Mouse (Mus musculus): ENCODE measurements at regions not wholly inside any gene's neighbourhood (a gene's known extent, or its start where the extent isn't known, plus 50 kb on each side); places are given as distances from the start of the nearest gene placed in this dataset.
"Not testable (repeated sequence)": the region's sequence is repeated elsewhere in the genome, so short reads cannot be mapped to it uniquely, and the experiment has no call there.

DNA sequence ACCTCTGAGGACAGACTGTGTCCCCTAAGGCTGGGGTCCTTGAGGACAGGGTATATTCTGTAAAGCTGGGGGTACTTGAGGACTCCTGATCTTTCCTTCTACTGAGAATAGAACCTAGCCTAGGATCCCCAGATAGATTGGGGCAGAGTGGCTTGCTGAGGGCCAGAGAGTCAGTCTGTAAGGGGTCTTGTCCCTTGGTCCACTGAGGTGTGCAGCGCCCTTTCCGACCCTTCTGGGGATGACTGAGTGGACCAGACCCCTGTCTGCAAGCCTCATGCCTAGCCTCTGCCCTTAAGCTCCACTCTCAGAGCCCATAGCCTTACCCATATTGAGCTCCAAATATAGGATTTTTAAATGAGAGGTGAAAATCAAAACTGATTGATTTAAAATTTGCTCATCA lies 152.2 kb upstream of the Mocs1 start:
- DNase-seq (ENCODE audit: low read depth in 1 of 2, low spot score in 2 of 2): no peak

GRCm38 (mm10) chr17:49278541-49278940 lies 149.6 kb upstream of the Mocs1 start:
- no peak for DNase-seq (ENCODE audit: low read depth in 1 of 2, low spot score in 2 of 2)

- DNase-seq (ENCODE audit: low read depth in 1 of 2, low spot score in 2 of 2): no peak
These were observed 149.0 kb upstream of the Mocs1 start for GRCm38 (mm10) chr17:49278973-49279727.

- DNase-seq (ENCODE audit: low read depth in 1 of 2, low spot score in 2 of 2): no peak
These were observed 146.8 kb upstream of the Mocs1 start for GRCm38 (mm10) chr17:49281344-49281743.

DNA sequence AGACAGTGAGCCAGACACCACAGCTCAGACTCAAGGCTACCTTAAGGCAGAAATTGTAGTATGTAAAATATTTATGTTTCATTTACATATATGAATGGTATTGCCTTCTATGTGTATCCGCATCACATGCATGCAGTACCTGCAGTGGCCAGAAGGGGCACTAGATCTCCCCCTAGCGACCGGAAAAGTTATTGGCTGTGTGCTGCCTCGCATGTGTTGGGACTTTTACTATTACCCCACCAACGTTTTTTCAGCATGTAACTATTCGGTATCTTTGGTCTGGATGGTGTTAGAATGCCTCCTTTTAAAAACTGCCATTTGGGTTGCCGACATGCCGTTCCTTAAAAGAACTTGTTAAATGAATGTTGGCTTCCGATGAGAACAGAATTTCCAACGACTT lies 145.7 kb upstream of the Mocs1 start:
- DNase-seq (ENCODE audit: low read depth in 1 of 2, low spot score in 2 of 2): no peak

GRCm38 (mm10) chr17:49283491-49283890 lies 144.7 kb upstream of the Mocs1 start:
- DNase-seq (ENCODE audit: low read depth in 1 of 2, low spot score in 2 of 2): no peak

DNA sequence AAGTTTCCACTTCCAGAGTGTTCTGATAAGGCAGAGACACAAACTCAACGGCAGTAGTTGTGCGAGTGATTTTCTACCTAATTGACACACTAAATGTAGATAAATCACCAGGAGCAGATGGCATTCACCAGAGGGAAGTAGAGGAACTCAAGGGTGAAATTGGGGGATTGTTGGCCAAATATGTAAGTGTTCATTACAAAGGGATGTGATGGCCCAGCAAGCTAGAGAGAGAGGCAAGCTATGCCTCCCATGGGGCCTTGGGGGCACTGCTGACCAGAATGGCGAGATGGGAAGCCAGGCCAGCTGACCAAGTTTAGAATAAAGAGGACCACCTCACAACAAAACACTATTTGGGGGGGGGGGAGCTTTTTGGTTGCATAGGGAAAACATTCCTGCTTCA lies 136.5 kb upstream of the Mocs1 start:
- DNase-seq (ENCODE audit: low read depth in 1 of 2, low spot score in 2 of 2): no peak

DNA sequence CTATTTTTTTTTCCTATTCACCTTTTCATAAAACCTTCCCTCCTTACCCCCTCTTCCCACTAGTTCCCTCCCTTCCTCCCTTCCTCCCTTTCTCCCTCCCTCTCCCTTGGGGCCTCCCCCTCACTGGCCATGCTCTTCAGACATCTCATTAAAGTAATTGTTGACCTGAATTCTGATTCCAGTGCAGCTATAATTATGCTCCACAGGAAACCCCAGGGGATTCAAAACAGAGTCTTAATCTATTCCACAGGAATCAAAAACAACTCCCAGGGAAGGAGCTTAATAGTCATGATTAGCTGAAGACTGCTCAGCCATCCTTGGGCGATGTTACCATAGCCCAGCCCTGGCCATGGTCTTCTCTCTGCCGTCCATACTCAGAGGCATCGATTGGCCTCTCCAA lies 123.7 kb upstream of the Mocs1 start:
- no peak for DNase-seq (ENCODE audit: low read depth in 1 of 2, low spot score in 2 of 2)

- no peak for DNase-seq (ENCODE audit: low read depth in 1 of 2, low spot score in 2 of 2)
These were observed 123.0 kb upstream of the Mocs1 start for GRCm38 (mm10) chr17:49305116-49305515.

GRCm38 (mm10) chr17:49309079-49309478 lies 119.1 kb upstream of the Mocs1 start:
- DNase-seq (ENCODE audit: low read depth in 1 of 2, low spot score in 2 of 2): no peak

DNA sequence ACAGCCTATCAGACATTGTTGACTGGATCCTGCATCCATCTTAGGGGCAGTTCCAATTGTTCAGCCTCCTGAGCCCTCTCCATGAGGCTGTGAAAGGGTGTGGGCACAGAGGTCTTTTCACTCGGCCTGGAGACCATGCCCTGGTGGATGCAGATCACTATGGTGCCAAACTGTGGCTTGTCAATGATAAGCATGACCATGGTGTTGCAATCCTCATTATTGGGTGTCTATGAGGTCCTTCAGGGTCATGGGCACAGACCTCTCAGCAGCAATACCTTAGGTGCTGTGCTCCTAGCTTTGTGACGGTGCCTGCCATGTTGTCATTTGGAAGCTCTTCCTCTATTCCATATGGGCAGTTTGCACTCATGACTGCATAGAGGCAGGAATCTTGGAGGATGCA lies 114.0 kb upstream of the Mocs1 start:
- no peak for DNase-seq (ENCODE audit: low read depth in 1 of 2, low spot score in 2 of 2)

DNA sequence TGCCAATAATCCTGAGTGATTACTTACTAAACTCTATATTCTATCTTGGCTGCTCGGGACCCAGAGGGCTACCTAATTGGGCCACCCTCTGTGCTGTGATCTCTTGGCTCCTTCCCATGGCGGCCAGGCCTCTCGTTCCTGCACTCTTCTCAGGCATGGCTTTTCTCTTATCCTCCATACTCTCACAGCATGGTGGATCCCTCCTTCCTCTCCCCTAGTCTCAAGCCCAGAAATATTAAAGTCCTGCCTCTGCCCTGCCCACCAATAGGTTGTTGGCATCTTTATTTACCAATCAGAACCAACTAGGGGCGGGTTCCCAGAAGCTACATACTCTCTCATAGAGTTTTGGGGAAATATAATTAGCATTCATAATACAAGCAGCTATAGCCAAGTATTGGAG lies 100.6 kb upstream of the Mocs1 start:
- DNase-seq (ENCODE audit: low read depth in 1 of 2, low spot score in 2 of 2): no peak

DNA sequence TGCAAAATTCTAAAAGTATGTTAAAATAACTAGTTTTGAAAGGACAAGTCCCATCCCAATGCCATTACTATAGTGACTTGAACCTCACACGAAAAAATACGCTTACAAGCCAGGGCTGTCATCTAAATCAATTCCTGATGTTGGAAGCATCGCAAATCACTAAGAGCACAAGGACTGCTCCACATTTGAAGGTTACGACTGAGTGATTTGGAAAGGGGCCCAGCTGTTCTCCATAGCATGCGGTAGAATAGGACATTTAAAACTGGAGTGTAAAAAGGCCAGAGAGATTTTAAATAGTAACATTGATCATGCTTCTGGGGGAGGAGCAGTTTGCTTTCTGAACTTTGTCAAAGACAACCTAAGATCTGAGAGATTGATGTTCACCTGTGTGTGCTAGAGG lies 92.8 kb upstream of the Mocs1 start:
- DNase-seq (ENCODE audit: low read depth in 1 of 2, low spot score in 2 of 2): no peak

- no peak for DNase-seq (ENCODE audit: low read depth in 1 of 2, low spot score in 2 of 2)
These were observed 90.3 kb upstream of the Mocs1 start for GRCm38 (mm10) chr17:49337881-49338280.

DNA sequence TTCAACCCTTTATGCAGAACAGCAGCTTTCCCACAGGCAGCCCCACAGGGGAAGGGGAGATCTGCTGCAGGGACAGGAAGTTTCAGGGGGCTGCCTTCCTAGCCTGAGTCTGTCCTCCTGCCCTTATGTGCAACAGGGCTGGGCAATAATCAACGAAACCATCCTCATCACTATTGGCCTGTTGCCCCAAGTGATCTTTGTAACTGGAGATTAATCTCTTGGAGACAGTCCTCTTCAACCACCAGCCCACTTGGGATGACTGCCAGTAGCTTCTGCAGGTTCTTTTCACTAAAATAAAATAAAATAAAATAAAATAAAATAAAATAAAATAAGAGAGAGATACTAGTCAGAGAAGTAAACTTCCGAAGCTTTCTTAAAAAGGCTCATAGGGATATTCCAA lies 85.5 kb upstream of the Mocs1 start:
- DNase-seq (ENCODE audit: low read depth in 1 of 2, low spot score in 2 of 2): no peak

GRCm38 (mm10) chr17:49346701-49347100 lies 81.5 kb upstream of the Mocs1 start:
- DNase-seq (ENCODE audit: low read depth in 1 of 2, low spot score in 2 of 2): no peak

DNA sequence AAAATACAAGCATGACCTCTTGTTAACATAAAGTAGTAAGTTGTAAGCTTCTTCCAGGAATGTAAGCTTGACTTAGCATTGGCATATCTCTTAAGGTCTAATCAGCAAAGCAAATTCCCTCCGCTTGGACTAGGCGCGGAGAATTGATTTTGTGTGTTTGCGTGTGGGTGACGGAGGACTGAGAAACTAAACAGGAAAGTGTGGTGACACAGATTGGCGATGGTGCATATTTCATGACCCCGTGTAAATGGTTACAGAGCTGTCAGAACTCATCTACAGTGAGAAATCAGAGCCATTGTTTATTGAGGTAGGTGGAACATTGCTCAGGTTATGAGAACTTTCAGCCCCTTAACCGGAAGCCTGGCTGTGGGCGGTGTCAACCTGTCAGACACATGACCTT lies 78.8 kb upstream of the Mocs1 start:
- no peak for DNase-seq (ENCODE audit: low read depth in 1 of 2, low spot score in 2 of 2)

DNA sequence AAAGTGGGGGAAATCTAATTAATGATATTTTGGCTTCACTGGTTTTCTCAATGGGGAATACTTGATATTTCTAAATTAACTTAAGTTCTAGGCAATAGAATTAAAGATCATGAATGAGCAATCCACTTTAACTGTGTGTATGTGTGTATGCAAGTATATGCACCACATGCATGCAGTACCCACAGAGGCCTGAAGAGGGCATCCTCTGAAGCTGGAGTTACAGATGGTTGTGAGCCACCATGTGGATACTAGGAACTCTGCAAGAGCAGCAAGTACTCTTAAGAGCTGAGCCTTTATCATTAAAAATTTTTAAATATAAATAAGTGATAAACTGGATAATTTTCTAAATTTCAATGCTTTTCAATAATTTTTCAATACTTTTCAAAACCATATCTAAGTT lies 69.0 kb upstream of the Mocs1 start:
- no peak for DNase-seq (ENCODE audit: low read depth in 1 of 2, low spot score in 2 of 2)

DNA sequence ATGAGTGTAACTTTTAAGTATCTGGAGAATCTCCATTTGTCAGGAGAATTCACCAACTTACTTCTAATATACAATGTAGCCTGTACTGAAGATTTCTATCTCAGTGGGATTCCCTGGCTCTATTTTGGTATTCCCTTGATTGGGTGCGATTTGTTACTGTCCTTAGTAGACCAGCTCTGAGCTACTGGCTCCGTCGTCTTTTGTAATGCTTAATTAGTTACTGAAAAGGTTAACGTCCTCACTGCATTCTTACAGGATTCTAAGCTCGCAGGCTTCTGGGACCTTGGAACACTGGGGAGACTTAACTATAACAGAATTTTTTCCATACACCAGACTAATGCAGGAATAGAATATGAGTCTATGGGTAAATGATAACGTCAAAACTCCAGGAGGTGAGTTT lies 67.9 kb upstream of the Mocs1 start:
- not testable (repeated sequence) for DNase-seq (ENCODE audit: low read depth in 1 of 2, low spot score in 2 of 2)

- DNase-seq (ENCODE audit: low read depth in 1 of 2, low spot score in 2 of 2): no peak
These were observed 60.4 kb upstream of the Mocs1 start for GRCm38 (mm10) chr17:49367791-49368190.

DNA sequence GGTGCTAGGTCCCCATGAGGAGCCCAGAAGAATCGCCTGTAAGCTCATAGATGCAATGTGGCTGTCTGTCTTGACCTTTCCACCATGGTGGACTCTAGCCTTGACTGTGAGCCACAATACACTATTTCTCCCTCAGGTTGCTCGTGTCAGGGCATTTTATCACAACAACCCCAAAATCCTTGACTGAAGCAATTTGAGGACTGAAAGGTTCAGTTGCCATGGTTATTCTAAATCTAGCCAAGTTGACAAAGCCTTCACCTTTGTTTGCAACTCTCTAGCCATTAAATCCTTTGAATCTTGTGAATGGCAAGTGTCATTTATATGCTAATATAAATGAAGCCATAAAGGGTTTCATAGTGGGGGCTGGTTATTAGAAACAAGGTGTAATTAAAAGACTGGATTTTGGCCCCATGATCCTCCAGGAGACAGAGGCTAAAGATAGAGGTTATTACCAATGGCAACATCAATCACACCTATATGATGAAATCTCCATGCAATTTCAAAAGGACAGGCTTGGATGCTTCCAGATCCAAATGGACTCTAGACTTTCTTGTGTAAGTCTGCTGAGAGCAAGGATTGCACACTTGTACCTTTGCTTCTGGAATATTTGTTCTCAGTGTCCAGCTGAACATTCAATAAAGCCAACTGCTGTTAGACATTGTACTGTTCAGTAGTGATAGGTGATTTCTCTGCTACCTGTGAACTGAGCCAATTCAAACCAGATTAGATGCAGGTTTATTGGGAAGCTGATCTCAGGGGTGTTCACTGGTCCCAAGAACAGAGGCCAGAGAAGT lies 59.5 kb upstream of the Mocs1 start:
- DNase-seq (ENCODE audit: low read depth in 1 of 2, low spot score in 2 of 2): no peak

DNA sequence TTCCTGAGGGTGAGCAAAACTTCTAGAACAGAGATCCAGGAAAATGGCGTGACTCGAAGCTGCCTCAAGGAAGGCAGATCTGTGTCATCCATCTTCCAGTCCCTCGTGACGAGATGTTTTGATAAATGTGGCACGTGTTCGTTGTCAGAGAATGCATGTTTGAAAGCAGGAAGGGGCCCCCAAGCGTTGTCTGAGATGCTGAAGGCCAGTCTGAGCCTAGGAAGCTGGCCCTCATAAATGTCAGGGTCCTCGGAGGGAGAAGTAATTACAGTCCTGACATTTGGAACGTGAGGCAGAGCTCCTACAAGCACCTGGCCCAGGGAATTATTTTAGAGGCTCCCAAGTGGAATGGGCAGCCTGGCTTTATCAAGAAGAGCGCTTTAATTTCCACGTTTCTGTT lies 50.5 kb upstream of the Mocs1 start:
- DNase-seq (ENCODE audit: low read depth in 1 of 2, low spot score in 2 of 2): no peak

All from monocyte, adult 2 months (primary cell).